Mouse (Mus musculus) neural tube, embryonic 15.5 days (tissue): Measurements from ENCODE around the gene Lhx9. TPM values are rescaled to one million over a fixed set of nuclear protein-coding genes. Genes with fewer than 3 reads are reported as not detected.
A peak's percentile ranks its signal among the peaks of the same experiment; 100 is the strongest.
"Not testable (repeated sequence)": the region's sequence is repeated elsewhere in the genome, so short reads cannot be mapped to it uniquely, and the experiment has no call there.

Source experiments
- ATAC-seq: fragments of 200-750 bp; cut with Nextera tagmentation; 2 replicates; pipeline ENCODE4 v1.8.0; 2017; ENCODE audit warnings: mild to moderate bottlenecking, moderate TSS enrichment, moderate library complexity; ENCODE audit not compliant: low FRiP score
- H3K27ac ChIP-seq: fragments of 300-500 bp; sonication (generic); replicated peaks from 2 replicates; pipeline ENCODE4 v1.5.1; 2015; ENCODE audit warnings: mild to moderate bottlenecking, inconsistent platforms
- H3K27me3 ChIP-seq: fragments of 300-500 bp; sonication (generic); replicated peaks from 2 replicates; pipeline ENCODE4 v1.6.1; 2015; ENCODE audit warnings: inconsistent platforms
- H3K36me3 ChIP-seq: fragments of 300-500 bp; sonication (generic); 2 replicates; pipeline ENCODE4 v1.6.1; 2015; ENCODE audit warnings: inconsistent platforms
- H3K4me1 ChIP-seq: fragments of 300-500 bp; sonication (generic); 2 replicates; pipeline ENCODE4 v1.6.1; 2015; ENCODE audit warnings: inconsistent platforms
- H3K4me2 ChIP-seq: fragments of 300-500 bp; sonication (generic); 2 replicates; pipeline ENCODE4 v1.6.1; 2015; ENCODE audit warnings: inconsistent platforms, mild to moderate bottlenecking, moderate library complexity
- H3K4me3 ChIP-seq: fragments of 300-500 bp; sonication (generic); replicated peaks from 2 replicates; pipeline ENCODE4 v1.5.1; 2015; ENCODE audit warnings: mild to moderate bottlenecking, inconsistent platforms
- H3K9ac ChIP-seq: fragments of 300-500 bp; sonication (generic); replicated peaks from 2 replicates; pipeline ENCODE4 v1.6.1; 2015; ENCODE audit warnings: mild to moderate bottlenecking, inconsistent platforms
- H3K9me3 ChIP-seq: fragments of 300-500 bp; sonication (generic); replicated peaks from 2 replicates; pipeline ENCODE4 v1.6.1; 2016; ENCODE audit warnings: inconsistent platforms
- WGBS: fragments of 180-500 bp; shearing (Covaris S2); methylation state at CpG from one replicate; pipeline ENCODE4 v1.1.7; 2015; ENCODE audit warnings: mixed read lengths; 5-methylcytosine and 5-hydroxymethylcytosine counted together
- polyA plus RNA-seq: library from polyadenylated mRNA; unstranded; fragments of >200 nt; fragmentation: Nextera tagmentation; extraction: Ambion mirVana; gene quantifications from 2 replicates; pipeline ENCODE4 v1.2.1, GENCODE M21; 2015

The Lhx9 gene
- 2.8 and 4.5 TPM in 2 replicates for polyA plus RNA-seq

DNA sequence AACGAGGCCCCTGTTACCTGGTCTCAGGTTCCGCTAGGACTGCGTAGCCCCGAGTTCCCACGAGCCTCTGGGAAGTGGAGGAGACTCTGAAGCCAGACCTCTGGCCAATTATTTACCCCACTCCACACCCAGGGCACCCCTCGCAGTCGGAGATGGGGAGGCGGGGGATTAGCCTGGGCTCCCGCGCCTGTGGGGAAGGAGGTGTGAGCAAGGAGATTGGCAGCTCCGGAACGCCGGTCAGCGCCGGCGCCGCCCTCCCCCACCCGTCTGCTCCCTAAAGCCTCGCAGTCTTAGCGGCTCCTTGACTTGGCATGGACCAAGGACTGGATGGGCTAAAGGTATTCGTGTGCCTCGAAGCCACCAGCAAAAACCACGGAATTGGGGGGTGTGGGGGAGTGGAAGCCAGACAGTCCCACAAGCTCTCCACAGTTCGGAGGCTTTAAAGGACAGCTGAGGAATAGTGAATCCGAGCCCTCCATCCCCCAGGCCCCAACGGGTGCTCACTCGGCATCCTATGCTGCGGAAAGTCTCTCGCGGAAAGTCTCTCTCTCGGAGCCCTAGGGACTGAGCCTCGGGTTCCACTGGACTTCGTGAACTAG, at the start of gene Lhx9:
Gene Lhx9 (minus strand): TSS at position 67 of the 599 bp plus-strand sequence.
- ATAC-seq: no peak
- under 1% methylated on average over 33 of the region's 33 CpGs for WGBS
- Histone ChIP-seq H3K27me3 (peaks cover 68% of the 10 kb centered on the region), H3K36me3 (peaks cover 7% of the 10 kb centered on the region; the same call in 1 of the 2 replicates), H3K4me3 (peak within 1 kb of the TSS; percentile 27), H3K4me2 (peak within 1 kb of the TSS; percentile 51), H3K4me1 (peaks cover 22% of the 10 kb centered on the region), H3K27ac (no peak within 1 kb of the TSS), H3K9ac (no peak within 1 kb of the TSS), H3K9me3 (no peaks in the 10 kb centered on the region)

DNA sequence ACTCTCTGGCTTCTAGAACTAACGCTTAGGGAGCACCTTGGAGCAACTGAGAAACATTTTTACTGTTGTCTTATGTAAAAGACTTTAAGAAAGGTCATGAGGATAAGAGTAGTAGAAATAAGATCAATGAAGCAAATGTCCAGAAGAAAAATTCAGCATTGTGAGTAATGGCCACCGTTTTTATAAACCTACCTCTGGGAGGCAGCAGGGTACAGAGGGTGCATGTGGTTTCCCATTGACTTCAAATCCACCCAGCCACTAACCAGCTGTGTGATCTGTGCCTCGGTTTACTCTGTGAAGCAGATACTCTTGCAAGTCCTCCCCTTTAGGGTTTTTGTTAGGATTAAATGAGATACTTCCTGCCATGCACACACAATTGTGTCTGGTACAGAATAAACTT, 47.7 kb upstream of the Lhx9 start:
- Histone ChIP-seq H3K4me1 (no peaks in the 10 kb centered on the region), H3K36me3 (no peaks in the 10 kb centered on the region), H3K9me3 (no peaks in the 10 kb centered on the region), H3K9ac (no peak overlapping the region), H3K27ac (no peak overlapping the region), H3K27me3 (no peaks in the 10 kb centered on the region), H3K4me3 (no peak overlapping the region), H3K4me2 (no peak overlapping the region)
- ATAC-seq: no peak
- WGBS: 84% methylated on average over 3 of the region's 3 CpGs

DNA sequence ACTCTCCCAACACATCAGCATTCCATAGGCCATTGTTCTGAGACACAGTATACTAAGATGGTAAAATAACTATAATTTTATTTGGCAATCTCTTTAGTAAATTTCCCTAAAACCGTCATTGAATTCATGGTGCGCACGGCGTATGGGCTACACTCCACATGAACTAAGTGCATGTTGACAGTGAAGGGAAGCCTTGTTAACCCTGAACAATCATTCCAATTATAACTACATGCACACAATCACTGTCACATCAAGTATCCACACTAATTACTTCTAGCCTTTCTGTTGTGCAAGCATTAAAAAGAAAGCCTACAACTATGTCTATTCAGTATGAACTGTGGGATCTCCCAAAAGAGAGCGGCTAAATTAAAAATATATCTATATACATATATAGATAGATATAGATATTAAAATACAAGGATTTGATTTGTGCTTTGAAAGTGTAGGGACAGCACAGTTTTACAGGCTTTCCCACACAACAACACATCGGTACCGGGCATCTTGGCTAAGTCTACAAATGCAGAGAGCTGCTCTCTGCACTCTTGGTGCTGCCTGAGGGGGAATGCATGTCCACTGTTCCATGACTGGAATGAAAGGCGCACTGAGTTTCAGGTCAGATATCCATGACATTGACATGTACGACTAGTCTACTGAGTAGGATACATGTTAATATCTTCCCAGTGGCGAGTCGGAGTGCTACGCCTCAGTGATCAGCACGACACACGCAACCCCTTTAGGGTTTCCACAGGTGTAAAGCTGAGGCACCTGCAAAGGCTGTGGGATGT, 29.3 kb upstream of the Lhx9 start:
- H3K27ac ChIP-seq: no peak overlapping the region
- 94% methylated on average over 14 of the region's 14 CpGs for WGBS

DNA sequence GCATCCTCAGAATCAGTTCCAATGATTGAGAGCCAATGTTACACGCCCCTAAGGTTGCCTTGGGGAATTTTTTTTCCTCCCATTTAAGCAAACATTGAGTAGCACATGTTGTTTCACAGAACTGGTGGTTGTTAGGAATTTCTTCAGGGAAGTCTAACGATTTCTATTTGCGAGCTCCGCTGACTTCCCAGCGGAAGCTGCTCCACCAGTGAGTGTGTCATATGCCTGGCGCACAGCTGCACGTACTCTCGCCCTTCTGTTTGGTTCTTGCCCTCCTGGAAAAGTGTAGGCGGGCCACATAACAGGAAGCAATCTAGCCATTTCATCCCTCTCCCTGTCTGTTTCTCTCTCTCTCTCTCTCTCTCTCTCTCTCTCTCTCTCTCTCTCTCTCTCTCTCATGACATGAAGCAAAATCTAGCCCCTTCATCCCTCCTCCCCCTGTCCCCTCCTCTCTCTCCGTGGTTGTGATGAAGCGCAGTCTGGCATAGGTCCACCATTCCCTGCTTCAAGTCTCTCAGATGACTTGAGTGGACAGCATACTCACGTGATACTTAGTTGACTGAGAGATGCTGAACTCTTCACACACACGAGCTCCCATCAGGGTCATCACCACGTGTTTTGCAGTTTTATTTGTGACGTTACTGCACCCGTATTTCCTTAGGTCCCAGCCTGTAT, 28.1 kb upstream of the Lhx9 start:
- Histone ChIP-seq H3K9me3 (0 out of 2 replicates have a peak, but pooled peaks cover 3% of the 10 kb centered on the region), H3K4me3 (0 out of 2 replicates have a peak overlapping the region, but pooled peaks have one; percentile 1), H3K27me3 (no peaks in the 10 kb centered on the region), H3K4me1 (no peaks in the 10 kb centered on the region), H3K9ac (no peak overlapping the region), H3K36me3 (no peaks in the 10 kb centered on the region), H3K4me2 (peak overlapping the region; percentile 15), H3K27ac (no peak overlapping the region)
- no peak for ATAC-seq
- WGBS: 73% methylated on average over 16 of the region's 16 CpGs

More for the DNA sequence above, 29.3 kb upstream of the Lhx9 start:
- ATAC-seq: no peak
- Histone ChIP-seq H3K9me3 (0 out of 2 replicates have a peak, but pooled peaks cover 3% of the 10 kb centered on the region), H3K36me3 (no peaks in the 10 kb centered on the region), H3K4me2 (no peak overlapping the region), H3K9ac (no peak overlapping the region), H3K4me3 (no peak overlapping the region), H3K27me3 (no peaks in the 10 kb centered on the region), H3K4me1 (no peaks in the 10 kb centered on the region)

DNA sequence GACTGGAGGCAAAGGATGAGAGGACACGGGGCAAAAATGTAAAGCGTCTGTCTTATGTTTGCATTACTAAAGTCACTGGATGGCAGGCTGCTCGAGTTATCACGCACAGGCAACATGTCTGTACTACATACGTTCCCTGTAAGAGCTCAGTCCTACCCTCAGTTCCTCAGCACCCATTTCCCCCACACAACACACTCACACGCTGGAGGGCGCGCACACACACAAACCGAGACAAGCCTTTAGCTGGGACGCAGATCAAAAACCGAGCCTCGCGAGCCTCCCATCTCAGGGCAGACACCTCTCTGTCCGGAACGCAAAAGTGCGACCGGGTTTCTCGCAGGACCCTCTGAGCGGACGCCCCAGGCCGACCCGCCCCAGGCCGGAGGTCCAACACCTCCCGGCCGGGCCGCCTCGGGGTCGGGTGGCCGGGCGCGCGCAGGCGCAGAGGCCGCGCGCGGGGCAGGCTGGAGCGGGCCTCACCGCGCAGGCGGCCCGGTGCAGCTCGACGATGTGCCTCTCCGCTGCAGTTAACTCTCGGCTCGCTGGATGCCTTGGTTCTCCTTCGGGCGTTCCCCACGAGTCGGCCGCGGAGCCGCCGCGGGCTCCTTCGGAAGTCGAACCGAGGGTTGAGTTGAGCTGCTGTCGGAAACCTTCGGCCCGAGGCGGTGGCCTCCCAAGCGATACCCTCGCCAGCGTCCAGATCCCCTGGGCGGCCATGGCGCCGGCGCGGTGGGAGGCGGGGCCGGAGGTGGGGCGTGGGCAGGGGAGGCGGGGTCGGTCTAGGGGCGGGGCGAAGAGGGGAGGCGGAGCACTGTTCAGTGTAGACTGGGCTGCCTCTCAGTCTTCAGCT, 7.9 kb upstream of the Lhx9 start, which contains the start of gene 2310009B15Rik:
Gene 2310009B15Rik (minus strand): TSS at position 752 of the 850 bp plus-strand sequence.
- WGBS: under 1% methylated on average over 41 of the region's 79 CpGs
- peak within 1 kb of the TSS; percentile 52 for H3K4me3 ChIP-seq
- peak; percentile 99 for ATAC-seq
- H3K36me3 ChIP-seq, H3K9me3 ChIP-seq, H3K4me1 ChIP-seq, H3K27me3 ChIP-seq: not testable (repeated sequence)
- peak within 1 kb of the TSS; percentile 55 for H3K9ac ChIP-seq
- H3K4me2 ChIP-seq: peak within 1 kb of the TSS; percentile 48
- H3K27ac ChIP-seq: peak within 1 kb of the TSS; percentile 87

DNA sequence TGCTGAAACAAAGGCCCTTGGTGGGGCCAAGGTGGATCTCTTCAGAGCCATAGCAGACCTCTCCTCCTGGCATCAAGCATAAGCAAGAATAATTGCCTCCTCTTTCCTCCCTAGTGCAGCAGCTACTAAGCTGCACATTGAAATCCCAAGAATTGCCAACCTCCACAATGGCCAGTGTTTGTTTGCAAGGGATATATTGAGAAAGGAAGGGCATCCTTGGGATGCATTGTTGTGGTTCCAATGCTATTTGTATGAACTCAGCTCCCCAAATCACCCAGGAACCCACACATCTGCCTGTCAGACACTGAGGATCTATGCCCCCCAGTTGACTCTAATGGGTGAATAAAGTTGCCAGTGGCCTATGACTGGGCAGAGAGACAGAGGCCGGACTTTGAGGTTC, 2.4 kb upstream of the Lhx9 start:
- Histone ChIP-seq H3K27me3 (peaks cover 47% of the 10 kb centered on the region), H3K9me3 (no peaks in the 10 kb centered on the region), H3K4me1 (peaks cover 18% of the 10 kb centered on the region), H3K4me3 (no peak overlapping the region), H3K36me3 (peaks cover 7% of the 10 kb centered on the region; the same call in 1 of the 2 replicates), H3K27ac (no peak overlapping the region), H3K4me2 (no peak overlapping the region), H3K9ac (no peak overlapping the region)
- ATAC-seq: no peak
- 79% methylated on average over 1 of the region's 1 CpGs for WGBS

DNA sequence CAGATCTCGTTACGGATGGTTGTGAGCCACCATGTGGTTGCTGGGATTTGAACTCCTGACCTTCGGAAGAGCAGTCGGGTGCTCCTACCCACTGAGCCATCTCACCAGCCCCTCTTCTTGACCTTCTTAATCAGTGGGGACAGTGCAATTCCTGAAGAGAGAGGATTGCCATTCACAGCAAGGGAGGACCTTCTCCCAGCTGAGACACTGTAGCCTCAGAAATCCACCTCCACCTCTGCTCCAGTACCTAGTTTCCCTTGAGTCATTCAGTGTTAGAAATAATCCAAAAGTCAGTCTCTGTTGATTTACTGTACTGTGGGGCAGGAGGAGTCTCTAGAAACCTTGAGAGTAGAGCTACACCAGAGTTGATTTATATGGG, 1.8 kb upstream of the Lhx9 start:
- Histone ChIP-seq H3K27me3 (peaks cover 54% of the 10 kb centered on the region), H3K27ac (no peak overlapping the region), H3K9me3 (no peaks in the 10 kb centered on the region), H3K4me1 (peaks cover 18% of the 10 kb centered on the region), H3K36me3 (peaks cover 7% of the 10 kb centered on the region; the same call in 1 of the 2 replicates), H3K4me2 (no peak overlapping the region), H3K9ac (no peak overlapping the region), H3K4me3 (no peak overlapping the region)
- ATAC-seq: no peak
- 38% methylated on average over 4 of the region's 4 CpGs for WGBS

DNA sequence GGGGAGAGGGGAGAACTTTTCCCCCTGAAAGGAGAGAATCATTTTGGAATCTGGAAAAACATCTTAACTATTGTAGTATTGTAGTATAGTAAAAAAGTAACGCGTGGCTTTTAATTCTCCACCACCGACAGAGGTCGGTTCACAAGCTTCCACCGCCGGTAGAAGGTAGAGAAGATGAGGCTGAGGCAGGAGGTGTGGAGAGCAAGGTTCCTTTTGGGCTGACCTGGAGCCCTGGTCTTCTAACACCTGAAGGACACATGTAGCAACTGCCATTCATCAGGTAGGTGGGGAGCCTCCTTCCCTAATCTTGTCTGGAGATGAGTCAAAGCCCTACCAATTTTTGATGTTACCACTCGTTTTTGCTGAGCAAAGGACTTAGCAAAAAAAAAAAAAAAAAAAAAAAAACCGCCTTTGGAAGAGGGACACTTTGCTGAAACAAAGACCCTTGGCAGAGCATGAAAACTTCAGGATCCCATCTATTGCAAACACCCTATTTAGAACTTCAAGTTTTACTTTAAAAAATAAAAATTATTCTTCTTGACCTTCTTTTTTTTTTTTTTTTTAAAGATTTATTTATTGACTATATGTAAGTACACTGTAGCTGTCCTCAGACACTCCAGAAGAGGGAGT, 1.3 kb upstream of the Lhx9 start:
- no peak overlapping the region for H3K4me2 ChIP-seq
- no peaks in the 10 kb centered on the region for H3K9me3 ChIP-seq
- ATAC-seq: no peak
- WGBS: 4% methylated on average over 8 of the region's 8 CpGs
- H3K4me1 ChIP-seq: peaks cover 18% of the 10 kb centered on the region
- no peak overlapping the region for H3K9ac ChIP-seq
- H3K27me3 ChIP-seq: peaks cover 58% of the 10 kb centered on the region
- peaks cover 7% of the 10 kb centered on the region; the same call in 1 of the 2 replicates for H3K36me3 ChIP-seq
- no peak overlapping the region for H3K4me3 ChIP-seq
- H3K27ac ChIP-seq: no peak overlapping the region

DNA sequence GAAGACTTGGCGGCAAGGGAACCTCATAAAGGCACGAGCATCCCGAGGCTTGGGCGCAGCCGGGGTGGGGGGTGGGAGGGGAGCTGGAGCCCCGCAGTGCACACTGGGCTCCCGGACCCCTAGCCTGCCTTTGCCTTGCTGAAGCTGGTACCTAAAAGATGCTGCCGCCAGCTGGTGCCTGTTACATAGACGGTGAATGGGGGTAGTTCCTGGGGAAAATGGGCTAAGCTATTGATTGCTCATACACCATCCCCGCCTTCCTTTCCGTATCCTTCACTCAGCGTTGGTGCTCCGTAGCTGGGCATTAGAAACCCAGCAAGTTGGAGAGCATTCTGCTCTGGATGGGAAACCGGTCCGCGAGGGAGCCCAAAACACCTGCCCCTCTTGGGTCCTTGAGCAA, 351 bp downstream of the Lhx9 start:
- H3K27me3 ChIP-seq: peaks cover 72% of the 10 kb centered on the region
- WGBS: 2% methylated on average over 16 of the region's 16 CpGs
- H3K9ac ChIP-seq: no peak overlapping the region

DNA sequence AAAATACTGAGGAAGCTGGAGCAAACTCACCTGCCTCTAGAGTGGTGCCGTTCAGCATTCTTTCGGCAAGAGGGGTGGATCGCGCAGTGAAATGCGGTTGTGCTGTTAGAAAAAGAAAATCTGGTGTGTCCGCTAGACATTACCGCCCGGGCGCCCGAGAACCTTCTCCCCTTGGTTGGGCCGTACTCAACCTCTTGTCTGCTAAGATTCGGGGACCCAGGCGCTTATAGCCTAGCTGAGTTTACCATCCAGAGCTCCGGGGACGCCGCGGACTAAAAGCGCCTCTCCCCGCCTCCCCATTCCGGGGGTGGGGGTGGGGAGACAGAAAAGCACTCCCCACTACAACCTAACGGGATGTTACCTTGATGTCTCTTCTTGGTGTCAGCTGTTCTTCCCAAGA, 1.2 kb downstream of the Lhx9 start:
- Histone ChIP-seq H3K9ac (no peak overlapping the region), H3K9me3 (no peaks in the 10 kb centered on the region), H3K4me2 (peak overlapping the region; percentile 29), H3K27ac (no peak overlapping the region), H3K36me3 (peaks cover 7% of the 10 kb centered on the region; the same call in 1 of the 2 replicates), H3K4me1 (peaks cover 31% of the 10 kb centered on the region), H3K4me3 (peak overlapping the region; percentile 19; the same call in 1 of the 2 replicates), H3K27me3 (peaks cover 77% of the 10 kb centered on the region)
- ATAC-seq: no peak
- WGBS: 3% methylated on average over 21 of the region's 21 CpGs

More for the DNA sequence above, 351 bp downstream of the Lhx9 start:
- Histone ChIP-seq H3K36me3 (peaks cover 7% of the 10 kb centered on the region; the same call in 1 of the 2 replicates), H3K27ac (no peak overlapping the region), H3K4me3 (peak overlapping the region; percentile 27), H3K4me1 (peaks cover 28% of the 10 kb centered on the region), H3K9me3 (no peaks in the 10 kb centered on the region), H3K4me2 (peak overlapping the region; percentile 51)
- ATAC-seq: peak; percentile 32; the same call in 1 of the 2 replicates
